Mouse (Mus musculus): ENCODE measurements around the gene Tjp1. TPM values are rescaled to one million over a fixed set of nuclear protein-coding genes. Genes with fewer than 3 reads are reported as not detected.

Gene Tjp1
- polyA plus RNA-seq, 1 experiment from 2014 or later, result 21.1 TPM

GRCm38 (mm10) chr7:65393704-65394452 is 133.7 kb downstream of the Tjp1 start:
- no peak overlapping the region for H3K9ac ChIP-seq (ENCODE audit: low read length)
- peak overlapping the region; percentile 26; the same call in 1 of the 2 replicates for H3K4me2 ChIP-seq (ENCODE audit: low read depth, low read length)
- H3K4me3 ChIP-seq (replicated peaks; ENCODE audit: low read length), result no peak overlapping the region
- no peak overlapping the region for H3K27ac ChIP-seq (ENCODE audit: low read length)
- no peaks in the 10 kb centered on the region for H3K27me3 ChIP-seq (ENCODE audit: control insufficient read depth, insufficient read depth, low read length)
- ATAC-seq (ENCODE audit: insufficient read depth, low FRiP score), result no peak
- peaks cover 10% of the 10 kb centered on the region for H3K4me1 ChIP-seq (ENCODE audit: control insufficient read depth, insufficient read depth, low read length)
- 9% methylated on average over 17 of the region's 17 CpGs for WGBS
- H3K9me3 ChIP-seq (replicated peaks; ENCODE audit: control insufficient read depth, low read length), result no peaks in the 10 kb centered on the region
- H3K36me3 ChIP-seq (ENCODE audit: control insufficient read depth, insufficient read depth, low read length), result no peaks in the 10 kb centered on the region

DNA sequence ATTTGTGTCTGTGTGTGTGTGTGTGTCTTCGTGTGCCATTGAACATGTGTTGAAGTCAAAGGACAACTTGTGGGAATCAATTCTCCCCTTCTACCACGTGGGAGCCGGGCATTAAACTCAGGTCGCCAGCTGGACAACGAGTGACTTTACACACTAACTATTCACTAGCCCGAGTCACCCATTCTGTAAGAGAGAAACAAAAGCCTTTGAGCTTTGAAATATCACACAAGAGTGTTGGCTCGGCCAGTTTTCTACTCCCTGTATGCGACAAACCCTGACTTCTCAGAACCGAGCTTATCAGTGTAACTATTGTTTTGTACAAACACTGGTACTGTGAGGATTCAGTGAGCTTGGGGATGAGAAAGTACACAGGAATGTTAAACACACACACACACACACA is 134.6 kb downstream of the Tjp1 start:
- Histone ChIP-seq H3K4me2 (ENCODE audit: low read depth, low read length) (no peak overlapping the region), H3K27me3 (ENCODE audit: control insufficient read depth, insufficient read depth, low read length) (no peaks in the 10 kb centered on the region), H3K27ac (ENCODE audit: low read length) (no peak overlapping the region), H3K9ac (ENCODE audit: low read length) (no peak overlapping the region), H3K36me3 (ENCODE audit: control insufficient read depth, insufficient read depth, low read length) (no peaks in the 10 kb centered on the region), H3K9me3 (replicated peaks; ENCODE audit: control insufficient read depth, low read length) (no peaks in the 10 kb centered on the region), H3K4me3 (replicated peaks; ENCODE audit: low read length) (no peak overlapping the region), H3K4me1 (ENCODE audit: control insufficient read depth, insufficient read depth, low read length) (peaks cover 10% of the 10 kb centered on the region)
- ATAC-seq (ENCODE audit: insufficient read depth, low FRiP score), result no peak
- WGBS, result 56% methylated on average over 9 of the region's 9 CpGs

DNA sequence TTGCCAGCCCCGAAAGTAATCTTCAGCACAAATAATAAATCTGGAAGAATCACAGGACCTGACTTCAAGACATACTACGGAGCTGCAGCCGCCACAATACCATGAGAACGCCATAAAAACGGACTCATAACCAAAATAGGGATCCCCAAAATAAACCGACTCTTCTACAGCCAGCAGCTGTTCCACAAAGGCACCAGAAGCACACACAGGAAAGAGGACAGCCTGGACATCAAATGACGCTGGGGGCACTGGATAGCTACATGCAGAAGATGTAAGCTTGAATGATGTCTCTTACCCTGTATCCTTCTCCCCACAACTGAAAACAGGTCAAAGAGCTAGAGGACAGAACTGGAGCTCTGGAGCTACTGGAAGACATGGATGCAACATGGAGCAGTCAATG is 138.0 kb downstream of the Tjp1 start:
- Histone ChIP-seq H3K27me3 (ENCODE audit: control insufficient read depth, insufficient read depth, low read length) (no peaks in the 10 kb centered on the region), H3K36me3 (ENCODE audit: control insufficient read depth, insufficient read depth, low read length) (no peaks in the 10 kb centered on the region), H3K9ac (ENCODE audit: low read length) (no peak overlapping the region), H3K9me3 (replicated peaks; ENCODE audit: control insufficient read depth, low read length) (no peaks in the 10 kb centered on the region), H3K4me2 (ENCODE audit: low read depth, low read length) (no peak overlapping the region), H3K4me1 (ENCODE audit: control insufficient read depth, insufficient read depth, low read length) (peaks cover 10% of the 10 kb centered on the region), H3K27ac (ENCODE audit: low read length) (no peak overlapping the region), H3K4me3 (replicated peaks; ENCODE audit: low read length) (no peak overlapping the region)
- ATAC-seq (ENCODE audit: insufficient read depth, low FRiP score), result no peak
- WGBS, result 87% methylated on average over 7 of the region's 7 CpGs

GRCm38 (mm10) chr7:65388243-65389013 is 139.2 kb downstream of the Tjp1 start:
- WGBS, result 80% methylated on average over 8 of the region's 8 CpGs

GRCm38 (mm10) chr7:65387560-65388175 is 139.9 kb downstream of the Tjp1 start:
- Histone ChIP-seq H3K27ac (ENCODE audit: low read length) (no peak overlapping the region), H3K9ac (ENCODE audit: low read length) (no peak overlapping the region), H3K4me3 (replicated peaks; ENCODE audit: low read length) (no peak overlapping the region), H3K27me3 (ENCODE audit: control insufficient read depth, insufficient read depth, low read length) (no peaks in the 10 kb centered on the region), H3K9me3 (replicated peaks; ENCODE audit: control insufficient read depth, low read length) (no peaks in the 10 kb centered on the region), H3K4me2 (ENCODE audit: low read depth, low read length) (no peak overlapping the region), H3K4me1 (ENCODE audit: control insufficient read depth, insufficient read depth, low read length) (no peaks in the 10 kb centered on the region), H3K36me3 (ENCODE audit: control insufficient read depth, insufficient read depth, low read length) (no peaks in the 10 kb centered on the region)
- no peak for ATAC-seq (ENCODE audit: insufficient read depth, low FRiP score)
- WGBS, result 84% methylated on average over 7 of the region's 7 CpGs

More at GRCm38 (mm10) chr7:65388243-65389013, 139.2 kb downstream of the Tjp1 start:
- no peaks in the 10 kb centered on the region for H3K9me3 ChIP-seq (replicated peaks; ENCODE audit: control insufficient read depth, low read length)
- H3K27me3 ChIP-seq (ENCODE audit: control insufficient read depth, insufficient read depth, low read length), result no peaks in the 10 kb centered on the region
- no peak overlapping the region for H3K9ac ChIP-seq (ENCODE audit: low read length)
- no peak overlapping the region for H3K4me2 ChIP-seq (ENCODE audit: low read depth, low read length)
- ATAC-seq (ENCODE audit: insufficient read depth, low FRiP score), result no peak
- no peaks in the 10 kb centered on the region for H3K36me3 ChIP-seq (ENCODE audit: control insufficient read depth, insufficient read depth, low read length)
- H3K27ac ChIP-seq (ENCODE audit: low read length), result peak overlapping the region; percentile 29; the same call in 1 of the 2 replicates
- 0 out of 2 replicates have a peak, but pooled peaks cover under 1% of the 10 kb centered on the region for H3K4me1 ChIP-seq (ENCODE audit: control insufficient read depth, insufficient read depth, low read length)
- H3K4me3 ChIP-seq (replicated peaks; ENCODE audit: low read length), result no peak overlapping the region

GRCm38 (mm10) chr7:65384775-65385174 is 142.8 kb downstream of the Tjp1 start:
- WGBS, result 89% methylated on average over 7 of the region's 7 CpGs
- no peak overlapping the region for H3K27ac ChIP-seq (ENCODE audit: low read length)
- no peaks in the 10 kb centered on the region for H3K27me3 ChIP-seq (ENCODE audit: control insufficient read depth, insufficient read depth, low read length)

GRCm38 (mm10) chr7:65382515-65383283 is 144.9 kb downstream of the Tjp1 start:
- no peak overlapping the region for H3K4me2 ChIP-seq (ENCODE audit: low read depth, low read length)
- no peak overlapping the region for H3K4me3 ChIP-seq (replicated peaks; ENCODE audit: low read length)
- no peaks in the 10 kb centered on the region for H3K36me3 ChIP-seq (ENCODE audit: control insufficient read depth, insufficient read depth, low read length)
- peaks cover 5% of the 10 kb centered on the region; the same call in 1 of the 2 replicates for H3K4me1 ChIP-seq (ENCODE audit: control insufficient read depth, insufficient read depth, low read length)
- no peak; the same call in 1 of the 2 replicates for ATAC-seq (ENCODE audit: insufficient read depth, low FRiP score)
- H3K27me3 ChIP-seq (ENCODE audit: control insufficient read depth, insufficient read depth, low read length), result no peaks in the 10 kb centered on the region
- H3K27ac ChIP-seq (ENCODE audit: low read length), result no peak overlapping the region; the same call in 1 of the 2 replicates
- H3K9me3 ChIP-seq (replicated peaks; ENCODE audit: control insufficient read depth, low read length), result no peaks in the 10 kb centered on the region
- 48% methylated on average over 10 of the region's 10 CpGs for WGBS
- no peak overlapping the region for H3K9ac ChIP-seq (ENCODE audit: low read length)

More at GRCm38 (mm10) chr7:65384775-65385174, 142.8 kb downstream of the Tjp1 start:
- no peaks in the 10 kb centered on the region for H3K9me3 ChIP-seq (replicated peaks; ENCODE audit: control insufficient read depth, low read length)
- H3K36me3 ChIP-seq (ENCODE audit: control insufficient read depth, insufficient read depth, low read length), result no peaks in the 10 kb centered on the region
- no peak for ATAC-seq (ENCODE audit: insufficient read depth, low FRiP score)
- H3K4me3 ChIP-seq (replicated peaks; ENCODE audit: low read length), result no peak overlapping the region
- no peaks in the 10 kb centered on the region for H3K4me1 ChIP-seq (ENCODE audit: control insufficient read depth, insufficient read depth, low read length)
- H3K4me2 ChIP-seq (ENCODE audit: low read depth, low read length), result no peak overlapping the region
- no peak overlapping the region for H3K9ac ChIP-seq (ENCODE audit: low read length)

- H3K4me1 ChIP-seq (ENCODE audit: control insufficient read depth, insufficient read depth, low read length), result peaks cover 5% of the 10 kb centered on the region; the same call in 1 of the 2 replicates
- no peaks in the 10 kb centered on the region for H3K27me3 ChIP-seq (ENCODE audit: control insufficient read depth, insufficient read depth, low read length)
- H3K36me3 ChIP-seq (ENCODE audit: control insufficient read depth, insufficient read depth, low read length), result no peaks in the 10 kb centered on the region
- 46% methylated on average over 6 of the region's 6 CpGs for WGBS
- ATAC-seq (ENCODE audit: insufficient read depth, low FRiP score), result no peak
- no peaks in the 10 kb centered on the region for H3K9me3 ChIP-seq (replicated peaks; ENCODE audit: control insufficient read depth, low read length)
- no peak overlapping the region for H3K27ac ChIP-seq (ENCODE audit: low read length)
- H3K4me2 ChIP-seq (ENCODE audit: low read depth, low read length), result no peak overlapping the region
- no peak overlapping the region for H3K4me3 ChIP-seq (replicated peaks; ENCODE audit: low read length)
- no peak overlapping the region for H3K9ac ChIP-seq (ENCODE audit: low read length)
These were observed 145.7 kb downstream of the Tjp1 start for GRCm38 (mm10) chr7:65381896-65382295.
